Mouse (Mus musculus) heart, embryonic 16.5 days (tissue): ENCODE data around the gene 1700037H04Rik. TPM values are rescaled to one million over a fixed set of nuclear protein-coding genes. Genes with fewer than 3 reads are reported as not detected.

Source experiments
- ATAC-seq: fragments of 200-750 bp; cut with Nextera tagmentation; replicated peaks from 2 replicates; pipeline ENCODE4 v1.8.0; 2017; ENCODE audit warnings: moderate number of reproducible peaks; ENCODE audit not compliant: insufficient read depth, low FRiP score; ENCODE audit errors: extremely low read depth
- H3K27ac ChIP-seq: fragments of 300-500 bp; sonication (generic); 2 replicates; pipeline ENCODE4 v1.5.1; 2014; ENCODE audit warnings: mild to moderate bottlenecking, low read length, control low read depth, moderate library complexity
- H3K27me3 ChIP-seq: fragments of 300-500 bp; sonication (generic); 2 replicates; pipeline ENCODE4 v1.6.1; 2014; ENCODE audit warnings: low read length, mixed read lengths; ENCODE audit not compliant: control insufficient read depth, insufficient read depth
- H3K36me3 ChIP-seq: fragments of 300-500 bp; sonication (generic); 2 replicates; pipeline ENCODE4 v1.6.1; 2014; ENCODE audit not compliant: control insufficient read depth, insufficient read depth
- H3K4me1 ChIP-seq: fragments of 300-500 bp; sonication (generic); 2 replicates; pipeline ENCODE4 v1.6.1; 2014; ENCODE audit warnings: low read length, mixed read lengths; ENCODE audit not compliant: control insufficient read depth, insufficient read depth
- H3K4me2 ChIP-seq: fragments of 300-500 bp; sonication (generic); 2 replicates; pipeline ENCODE4 v1.6.1; 2014; ENCODE audit warnings: low read depth, mild to moderate bottlenecking, control low read depth, low read length
- H3K4me3 ChIP-seq: fragments of 300-500 bp; sonication (generic); 2 replicates; pipeline ENCODE4 v1.5.1; 2014; ENCODE audit warnings: mild to moderate bottlenecking, control low read depth, low read length
- H3K9ac ChIP-seq: fragments of 300-500 bp; sonication (generic); 2 replicates; pipeline ENCODE4 v1.6.1; 2014; ENCODE audit warnings: low read length, control low read depth
- H3K9me3 ChIP-seq: fragments of 300-500 bp; sonication (generic); replicated peaks from 2 replicates; pipeline ENCODE4 v1.6.1; 2016; ENCODE audit warnings: low read length; ENCODE audit not compliant: control insufficient read depth
- WGBS: fragments of 180-500 bp; shearing (Covaris S2); extraction: QIAGEN DNeasy Blood & Tissue Kit; methylation state at CpG from one replicate; pipeline ENCODE4 v1.1.7; 2014; 5-methylcytosine and 5-hydroxymethylcytosine counted together
- polyA plus RNA-seq: library from polyadenylated mRNA; unstranded; fragments of >200 nt; fragmentation: Nextera tagmentation; extraction: Ambion mirVana; gene quantifications from 2 replicates; pipeline ENCODE4 v1.2.1, GENCODE M21; 2015

Gene 1700037H04Rik
- polyA plus RNA-seq, 1 experiment from 2014 or later: 65.1 TPM

- Histone ChIP-seq H3K4me2 (no peak overlapping the region), H3K27ac (no peak overlapping the region)
- 82% methylated on average over 2 of the region's 2 CpGs for WGBS
These were observed 40.8 kb upstream of the 1700037H04Rik start for GRCm38 (mm10) chr2:131200710-131201109.

GRCm38 (mm10) chr2:131196606-131197316 is 36.9 kb upstream of the 1700037H04Rik start:
- WGBS: 89% methylated on average over 16 of the region's 16 CpGs
- Histone ChIP-seq H3K4me1 (no peaks in the 10 kb centered on the region), H3K9ac (no peak overlapping the region), H3K4me3 (no peak overlapping the region), H3K36me3 (peaks cover 36% of the 10 kb centered on the region), H3K27me3 (no peaks in the 10 kb centered on the region), H3K27ac (no peak overlapping the region), H3K4me2 (no peak overlapping the region), H3K9me3 (no peaks in the 10 kb centered on the region)
- no peak for ATAC-seq

More at GRCm38 (mm10) chr2:131200710-131201109, 40.8 kb upstream of the 1700037H04Rik start:
- Histone ChIP-seq H3K36me3 (peaks cover 7% of the 10 kb centered on the region; the same call in 1 of the 2 replicates), H3K9ac (no peak overlapping the region), H3K9me3 (no peaks in the 10 kb centered on the region), H3K4me1 (peaks cover 11% of the 10 kb centered on the region), H3K27me3 (no peaks in the 10 kb centered on the region), H3K4me3 (no peak overlapping the region)
- no peak for ATAC-seq

- ATAC-seq: no peak
- Histone ChIP-seq H3K27ac (no peak overlapping the region), H3K36me3 (peaks cover 36% of the 10 kb centered on the region), H3K9ac (no peak overlapping the region), H3K4me1 (peaks cover 18% of the 10 kb centered on the region), H3K4me2 (no peak overlapping the region), H3K4me3 (no peak overlapping the region), H3K27me3 (no peaks in the 10 kb centered on the region), H3K9me3 (no peaks in the 10 kb centered on the region)
- 76% methylated on average over 7 of the region's 7 CpGs for WGBS
These were observed 31.1 kb upstream of the 1700037H04Rik start for GRCm38 (mm10) chr2:131191005-131191390.

GRCm38 (mm10) chr2:131190344-131191004 is 30.6 kb upstream of the 1700037H04Rik start:
- H3K9me3 ChIP-seq: no peaks in the 10 kb centered on the region
- ATAC-seq: no peak
- H3K4me2 ChIP-seq: no peak overlapping the region
- 58% methylated on average over 10 of the region's 10 CpGs for WGBS
- H3K27ac ChIP-seq: no peak overlapping the region
- H3K27me3 ChIP-seq: no peaks in the 10 kb centered on the region
- H3K4me1 ChIP-seq: peaks cover 22% of the 10 kb centered on the region
- peaks cover 36% of the 10 kb centered on the region for H3K36me3 ChIP-seq
- no peak overlapping the region for H3K4me3 ChIP-seq
- H3K9ac ChIP-seq: no peak overlapping the region

- WGBS: 58% methylated on average over 5 of the region's 5 CpGs
- no peak overlapping the region for H3K4me2 ChIP-seq
- ATAC-seq: no peak
- H3K27ac ChIP-seq: no peak overlapping the region
- H3K4me3 ChIP-seq: no peak overlapping the region
- H3K9me3 ChIP-seq: no peaks in the 10 kb centered on the region
- H3K9ac ChIP-seq: no peak overlapping the region
- H3K4me1 ChIP-seq: peaks cover 22% of the 10 kb centered on the region
- H3K27me3 ChIP-seq: no peaks in the 10 kb centered on the region
- peaks cover 31% of the 10 kb centered on the region for H3K36me3 ChIP-seq
These were observed 29.8 kb upstream of the 1700037H04Rik start for GRCm38 (mm10) chr2:131189521-131190309.

GRCm38 (mm10) chr2:131188311-131188710 is 28.4 kb upstream of the 1700037H04Rik start:
- 90% methylated on average over 5 of the region's 5 CpGs for WGBS
- Histone ChIP-seq H3K4me2 (peak overlapping the region; percentile 76; the same call in 1 of the 2 replicates), H3K4me1 (peaks cover 22% of the 10 kb centered on the region), H3K36me3 (peaks cover 19% of the 10 kb centered on the region), H3K4me3 (no peak overlapping the region), H3K9me3 (no peaks in the 10 kb centered on the region), H3K9ac (no peak overlapping the region), H3K27me3 (no peaks in the 10 kb centered on the region), H3K27ac (no peak overlapping the region)
- no peak for ATAC-seq

GRCm38 (mm10) chr2:131187602-131187922 is 27.7 kb upstream of the 1700037H04Rik start:
- Histone ChIP-seq H3K9ac (peak overlapping the region; percentile 78), H3K4me2 (peak overlapping the region; percentile 76), H3K4me3 (peak overlapping the region; percentile 66), H3K27ac (peak overlapping the region; percentile 95), H3K9me3 (no peaks in the 10 kb centered on the region), H3K4me1 (peaks cover 22% of the 10 kb centered on the region), H3K36me3 (peaks cover 12% of the 10 kb centered on the region), H3K27me3 (no peaks in the 10 kb centered on the region)
- WGBS: 23% methylated on average over 3 of the region's 3 CpGs
- no peak for ATAC-seq

GRCm38 (mm10) chr2:131186771-131187601 is 27.1 kb upstream of the 1700037H04Rik start, which contains the start of the genes Cdc25b and Spef1:
Gene Cdc25b, plus strand, starts transcription at chr2:131186949.
Gene Spef1, minus strand, starts transcription at chr2:131187282.
- under 1% methylated on average over 43 of the region's 43 CpGs for WGBS
- Histone ChIP-seq H3K36me3 (peaks cover 9% of the 10 kb centered on the region), H3K27me3 (no peaks in the 10 kb centered on the region), H3K4me2 (peak within 1 kb of the TSS; percentile 76), H3K4me3 (peak within 1 kb of the TSS; percentile 66), H3K4me1 (peaks cover 22% of the 10 kb centered on the region), H3K9me3 (no peaks in the 10 kb centered on the region), H3K27ac (peak within 1 kb of the TSS; percentile 95), H3K9ac (peak within 1 kb of the TSS; percentile 78)
- ATAC-seq: peak; percentile 91
